ENCODE assay signal across 9 mouse cellular contexts in genomic region chr7:114071851-114072616, GRCm38 (mm10). TPM values are rescaled to one million over a fixed set of nuclear protein-coding genes. Genes with fewer than 3 reads are reported as not detected.
DNase-seq lines count a peak whose midpoint lies in the region; ATAC-seq lines count a peak whose summit lies in the region.
"Had no signal": no experiment of that assay in that cellular context is flagged by ENCODE, and none has a peak within 500 bp of the region (broad histone marks: within the 10 kb centered on the region; RNA-seq: fewer than 3 reads in every experiment).

No protein-coding gene starts in this region.

- H3K9me3 ChIP-seq in forebrain, embryonic 12.5 days = no peaks in the 10 kb centered on the region
- no peaks in the 10 kb centered on the region for H3K9me3 ChIP-seq in forebrain, embryonic 13.5 days (replicated peaks)
- no peaks in the 10 kb centered on the region for H3K9me3 ChIP-seq in hindbrain, embryonic 12.5 days (replicated peaks)
- H3K9me3 ChIP-seq in forebrain, embryonic 11.5 days (ENCODE audit: control insufficient read depth, low read length) = no peaks in the 10 kb centered on the region
- H3K9me3 ChIP-seq: megakaryocyte, embryonic 14.5 days had no signal

- no peak overlapping the region for H3K27ac ChIP-seq in forebrain, embryonic 12.5 days
- H3K27ac ChIP-seq in forebrain, embryonic 13.5 days = no peak overlapping the region
- 0 out of 2 replicates have a peak overlapping the region, but pooled peaks have one; percentile 17 for H3K27ac ChIP-seq in hindbrain, embryonic 12.5 days
- no peak overlapping the region for H3K27ac ChIP-seq in forebrain, embryonic 11.5 days (ENCODE audit: low read depth, low read length)

- no peaks in the 10 kb centered on the region for H3K36me3 ChIP-seq in forebrain, embryonic 12.5 days (replicated peaks)
- no peaks in the 10 kb centered on the region for H3K36me3 ChIP-seq in forebrain, embryonic 13.5 days (ENCODE audit: poor library complexity, severe bottlenecking)
- H3K36me3 ChIP-seq in hindbrain, embryonic 12.5 days = no peaks in the 10 kb centered on the region
- no peaks in the 10 kb centered on the region for H3K36me3 ChIP-seq in forebrain, embryonic 11.5 days (ENCODE audit: control insufficient read depth, insufficient read depth, low read length)

- 52% methylated on average over 13 of the region's 13 CpGs for WGBS in forebrain, embryonic 12.5 days
- WGBS in forebrain, embryonic 13.5 days = 49% methylated on average over 13 of the region's 13 CpGs
- 39% methylated on average over 13 of the region's 13 CpGs for WGBS in hindbrain, embryonic 12.5 days
- 47% methylated on average over 13 of the region's 13 CpGs for WGBS in forebrain, embryonic 11.5 days

- peak; percentile 54 for DNase-seq in lung, postnatal 10 days
- DNase-seq in lung, postnatal 25 days (ENCODE audit: low spot score) = no peak
- DNase-seq in skeletal muscle tissue, adult 2 months (ENCODE audit: low read depth, low spot score) = peak; percentile 52
- DNase-seq in adrenal gland, postnatal 36 days = no peak
- no peak for DNase-seq in forebrain, embryonic 11.5 days (ENCODE audit: low spot score)

- H3K9ac ChIP-seq in forebrain, embryonic 12.5 days = no peak overlapping the region
- no peak overlapping the region for H3K9ac ChIP-seq in forebrain, embryonic 13.5 days
- H3K9ac ChIP-seq in hindbrain, embryonic 12.5 days = no peak overlapping the region
- H3K9ac ChIP-seq in forebrain, embryonic 11.5 days (ENCODE audit: low read length) = no peak overlapping the region

- ATAC-seq in forebrain, embryonic 12.5 days (ENCODE audit: low FRiP score) = 0 out of 2 replicates have a peak, but pooled peaks have one; percentile 51
- no peak for ATAC-seq in forebrain, embryonic 13.5 days
- peak; percentile 46; the same call in 1 of the 2 replicates for ATAC-seq in hindbrain, embryonic 12.5 days (ENCODE audit: low FRiP score)
- ATAC-seq in forebrain, embryonic 11.5 days (replicated peaks; ENCODE audit: low FRiP score) = no peak

- H3K4me3 ChIP-seq in forebrain, embryonic 12.5 days (replicated peaks) = no peak overlapping the region
- no peak overlapping the region for H3K4me3 ChIP-seq in forebrain, embryonic 13.5 days
- no peak overlapping the region for H3K4me3 ChIP-seq in hindbrain, embryonic 12.5 days
- no peak overlapping the region for H3K4me3 ChIP-seq in forebrain, embryonic 11.5 days (ENCODE audit: low read depth, low read length)
- H3K4me3 ChIP-seq: megakaryocyte, embryonic 14.5 days had no signal

- H3K4me2 ChIP-seq in forebrain, embryonic 12.5 days = no peak overlapping the region
- H3K4me2 ChIP-seq in forebrain, embryonic 13.5 days = no peak overlapping the region
- no peak overlapping the region; the same call in 1 of the 2 replicates for H3K4me2 ChIP-seq in hindbrain, embryonic 12.5 days (replicated peaks)
- no peak overlapping the region for H3K4me2 ChIP-seq in forebrain, embryonic 11.5 days (ENCODE audit: low read depth, low read length, severe bottlenecking)

- H3K4me1 ChIP-seq in forebrain, embryonic 12.5 days = peaks cover 9% of the 10 kb centered on the region
- peaks cover 9% of the 10 kb centered on the region; the same call in 1 of the 2 replicates for H3K4me1 ChIP-seq in forebrain, embryonic 13.5 days
- peaks cover 15% of the 10 kb centered on the region for H3K4me1 ChIP-seq in hindbrain, embryonic 12.5 days
- no peaks in the 10 kb centered on the region; the same call in 1 of the 2 replicates for H3K4me1 ChIP-seq in forebrain, embryonic 11.5 days (replicated peaks; ENCODE audit: control insufficient read depth, insufficient read depth, low read length)

- H3K27me3 ChIP-seq in forebrain, embryonic 12.5 days = no peaks in the 10 kb centered on the region
- H3K27me3 ChIP-seq in forebrain, embryonic 13.5 days = no peaks in the 10 kb centered on the region
- no peaks in the 10 kb centered on the region for H3K27me3 ChIP-seq in hindbrain, embryonic 12.5 days
- H3K27me3 ChIP-seq in forebrain, embryonic 11.5 days (ENCODE audit: control insufficient read depth, insufficient read depth, low read length) = no peaks in the 10 kb centered on the region

RNA-seq across cellular contexts. Expression of gene Rras2, which starts 45.5 kb away (rescaled TPM):
- 22.8 and 23.6 TPM in 2 replicates for polyA plus RNA-seq in forebrain, embryonic 12.5 days (2016; fragmentation: Nextera tagmentation; extraction: Ambion mirVana)
- polyA plus RNA-seq in forebrain, embryonic 13.5 days (2015; fragmentation: Nextera tagmentation; extraction: Ambion mirVana) = 18.9 and 20.3 TPM in 2 replicates
- 19.4 and 21.7 TPM in 2 replicates for polyA plus RNA-seq in hindbrain, embryonic 12.5 days (2016; fragmentation: Nextera tagmentation; extraction: Ambion mirVana)
- total RNA-seq in adrenal gland, postnatal 36 days (2021) = 10 to 100 TPM; 27.5 to 39.3 TPM
- 25.6 and 26.6 TPM in 2 replicates for polyA plus RNA-seq in forebrain, embryonic 11.5 days (2014; fragmentation: Nextera tagmentation; extraction: Ambion mirVana)

Comparison
In these comparisons a context has a peak if more than half of its experiments do, and no peak if none do; other contexts are left out.
1. ATAC-seq: peak in forebrain, embryonic 12.5 days (single experiment) and hindbrain, embryonic 12.5 days (single experiment); none in forebrain, embryonic 13.5 days (single experiment) and forebrain, embryonic 11.5 days (single experiment).
2. DNase-seq: peak in lung, postnatal 10 days (single experiment) and skeletal muscle tissue, adult 2 months (single experiment); none in lung, postnatal 25 days (single experiment), adrenal gland, postnatal 36 days (0 of 2) and forebrain, embryonic 11.5 days (single experiment).